Mouse (Mus musculus) forebrain, embryonic 10.5 days (tissue): ENCODE measurements around the gene Cep295. TPM values are rescaled to one million over a fixed set of nuclear protein-coding genes. Genes with fewer than 3 reads are reported as not detected.

Experiments used
- DNase-seq: peaks from one replicate; pipeline ENCODE4 v3.0.0-alpha.2; 2017; ENCODE audit warnings: low spot score; ENCODE audit errors: extremely low spot score
- H3K27ac ChIP-seq: fragments of 300-500 bp; sonication (generic); 2 replicates; pipeline ENCODE4 v1.5.1; 2016; ENCODE audit warnings: mild to moderate bottlenecking
- H3K27me3 ChIP-seq: fragments of 300-500 bp; sonication (generic); 2 replicates; pipeline ENCODE4 v1.6.1; 2016; ENCODE audit warnings: mild to moderate bottlenecking; ENCODE audit not compliant: poor library complexity, severe bottlenecking
- H3K36me3 ChIP-seq: fragments of 300-500 bp; sonication (generic); replicated peaks from 2 replicates; pipeline ENCODE4 v1.6.1; 2016; ENCODE audit warnings: mild to moderate bottlenecking, moderate library complexity
- H3K4me1 ChIP-seq: fragments of 300-500 bp; sonication (generic); 2 replicates; pipeline ENCODE4 v1.6.1; 2016
- H3K4me3 ChIP-seq: fragments of 300-500 bp; sonication (generic); 2 replicates; pipeline ENCODE4 v1.5.1; 2016; ENCODE audit warnings: mild to moderate bottlenecking, moderate library complexity
- H3K9me3 ChIP-seq: fragments of 300-500 bp; sonication (generic); 2 replicates; pipeline ENCODE4 v1.6.1; 2016; ENCODE audit warnings: mild to moderate bottlenecking, moderate library complexity
- WGBS: fragments of 180-500 bp; shearing (Covaris S2); methylation state at CpG from one replicate; pipeline ENCODE4 v1.1.7; 2016; 5-methylcytosine and 5-hydroxymethylcytosine counted together
- microRNA-seq: library from miRNA; unstranded; fragments of <30 nt; microRNA quantifications from one replicate; pipeline ENCODE4, GENCODE M21; 2017
- polyA plus RNA-seq: library from polyadenylated mRNA; unstranded; fragments of >200 nt; fragmentation: Nextera tagmentation; extraction: Ambion mirVana; gene quantifications from 2 replicates; pipeline ENCODE4 v1.2.1, GENCODE M21; 2016

Cep295 gene
- polyA plus RNA-seq, 1 experiment from 2014 or later = 25.6 TPM

DNA sequence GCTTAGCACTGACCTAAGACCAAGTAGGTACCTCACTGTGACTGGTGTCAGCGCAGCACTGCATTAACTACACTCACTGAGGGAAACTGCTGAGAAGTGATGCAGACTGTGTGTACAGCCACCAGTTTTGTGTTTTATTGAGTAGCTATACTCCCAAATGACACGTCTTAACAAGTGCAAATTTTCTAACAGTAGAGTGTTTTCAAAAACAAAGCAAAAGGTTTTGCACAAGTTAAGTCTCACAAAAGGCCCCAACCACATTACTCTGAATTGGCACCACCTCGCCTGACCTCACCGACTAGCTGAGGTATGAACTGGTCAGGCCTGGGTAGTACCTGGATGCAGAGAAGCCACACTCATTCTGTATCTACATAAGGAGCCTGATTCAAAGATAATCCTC, 80.7 kb downstream of the Cep295 start:
- H3K27me3 ChIP-seq = no peaks in the 10 kb centered on the region
- no peaks in the 10 kb centered on the region for H3K9me3 ChIP-seq
- no peak for DNase-seq
- no peak overlapping the region for H3K27ac ChIP-seq
- H3K4me3 ChIP-seq = no peak overlapping the region
- peaks cover 56% of the 10 kb centered on the region for H3K36me3 ChIP-seq
- 93% methylated on average over 4 of the region's 4 CpGs for WGBS
- H3K4me1 ChIP-seq = peaks cover 24% of the 10 kb centered on the region

DNA sequence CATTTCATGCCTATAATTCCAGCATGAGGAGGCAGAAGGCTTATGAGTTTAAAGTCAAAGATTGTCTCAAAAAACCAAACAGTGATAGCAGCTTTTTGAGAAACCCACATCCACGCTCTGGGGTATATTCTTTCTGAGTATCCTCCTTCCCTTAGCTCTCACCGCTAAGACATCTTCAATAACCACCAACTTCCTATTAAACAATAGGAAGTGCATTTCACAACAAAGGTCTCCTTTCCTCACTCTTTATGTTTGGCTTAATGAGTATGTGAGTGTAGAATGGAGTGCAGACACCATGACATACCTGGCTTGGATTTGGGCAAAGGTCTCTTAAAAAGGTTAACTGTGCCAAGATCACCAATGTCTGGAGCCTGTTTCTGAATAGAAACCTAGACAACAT, 83.6 kb downstream of the Cep295 start:
- peaks cover 84% of the 10 kb centered on the region for H3K36me3 ChIP-seq
- no peaks in the 10 kb centered on the region for H3K9me3 ChIP-seq
- no peak for DNase-seq
- 90% methylated on average over 2 of the region's 2 CpGs for WGBS
- H3K27ac ChIP-seq = no peak overlapping the region
- peaks cover 11% of the 10 kb centered on the region for H3K4me1 ChIP-seq
- H3K4me3 ChIP-seq = no peak overlapping the region
- H3K27me3 ChIP-seq = no peaks in the 10 kb centered on the region

Small RNAs within 50 kb of the gene (microRNA-seq; reads per million reads assigned to microRNA genes)
- gene Gm49349 (not detected), gene mmu-mir-7650 (2.7 reads per million)

Other genes with a start within 250 kb of the Cep295 start
- gene Hephl1, start 245.7 kb downstream of the Cep295 start, polyA plus RNA-seq = not detected in 2 replicates
- 0.34 and 0.68 TPM in 2 replicates for gene Vstm5, start 118.7 kb downstream of the Cep295 start, polyA plus RNA-seq
- gene Med17, start 77.9 kb downstream of the Cep295 start, polyA plus RNA-seq = 38.1 and 39.5 TPM in 2 replicates
- gene Taf1d, start 51.6 kb downstream of the Cep295 start, polyA plus RNA-seq = 100 and 110 TPM in 2 replicates
- 4.4 and 5.2 TPM in 2 replicates for gene 4931406C07Rik, start 51.3 kb downstream of the Cep295 start, polyA plus RNA-seq
- gene Smco4, start 135.6 kb upstream of the Cep295 start, polyA plus RNA-seq = 2.6 and 3.7 TPM in 2 replicates